Mouse (Mus musculus): ENCODE measurements around the gene Sit1.

The Sit1 gene

GRCm38 (mm10) chr4:43483535-43484091, at the start of gene Sit1:
Gene Sit1 (minus strand): TSS chr4:43483734.
- no peak for DNase-seq

- DNase-seq, result peak in 1 of 2 experiments; percentile 25
Observed at GRCm38 (mm10) chr4:43533270-43533669, 49.7 kb upstream of the Sit1 start.

- peak; percentile 87 to 90 for DNase-seq
Observed at GRCm38 (mm10) chr4:43530581-43530980, 47.0 kb upstream of the Sit1 start.

- DNase-seq, result peak in 1 of 2 experiments; percentile 27
Observed at GRCm38 (mm10) chr4:43530081-43530501, 46.6 kb upstream of the Sit1 start.

- peak in 1 of 2 experiments; percentile 53 for DNase-seq
Observed at GRCm38 (mm10) chr4:43528487-43528886, 45.0 kb upstream of the Sit1 start.

GRCm38 (mm10) chr4:43527880-43528279, 44.3 kb upstream of the Sit1 start:
- peak in 1 of 2 experiments; percentile 53 for DNase-seq

- DNase-seq, result peak; percentile 93 to 95
Observed at GRCm38 (mm10) chr4:43519956-43520355, 36.4 kb upstream of the Sit1 start.

GRCm38 (mm10) chr4:43519551-43519950, 36.0 kb upstream of the Sit1 start:
- no peak for DNase-seq

GRCm38 (mm10) chr4:43515764-43516708, 32.5 kb upstream of the Sit1 start:
- DNase-seq, result no peak

- no peak for DNase-seq
Observed at GRCm38 (mm10) chr4:43513791-43514190, 30.3 kb upstream of the Sit1 start.

GRCm38 (mm10) chr4:43513300-43513699, 29.8 kb upstream of the Sit1 start:
- DNase-seq, result no peak

- DNase-seq, result no peak
Observed at GRCm38 (mm10) chr4:43512653-43513052, 29.1 kb upstream of the Sit1 start.

GRCm38 (mm10) chr4:43511675-43512454, 28.3 kb upstream of the Sit1 start:
- no peak for DNase-seq

- DNase-seq, result no peak
Observed at GRCm38 (mm10) chr4:43509109-43509508, 25.6 kb upstream of the Sit1 start.

GRCm38 (mm10) chr4:43508666-43508997, 25.1 kb upstream of the Sit1 start:
- DNase-seq, result peak; percentile 58 to 76

GRCm38 (mm10) chr4:43507938-43508665, 24.6 kb upstream of the Sit1 start:
- DNase-seq, result peak in 1 of 2 experiments; percentile 53

GRCm38 (mm10) chr4:43506536-43507185, 23.1 kb upstream of the Sit1 start, which contains the start of gene Car9:
Gene Car9 (plus strand): TSS chr4:43506966.
- no peak for DNase-seq

- DNase-seq, result no peak
Observed at GRCm38 (mm10) chr4:43506074-43506473, 22.5 kb upstream of the Sit1 start.

GRCm38 (mm10) chr4:43504269-43504668, 20.7 kb upstream of the Sit1 start:
- DNase-seq, result no peak

- peak in 1 of 2 experiments; percentile 12 for DNase-seq
Observed at GRCm38 (mm10) chr4:43503506-43503905, 20.0 kb upstream of the Sit1 start.

- no peak for DNase-seq
Observed at GRCm38 (mm10) chr4:43503041-43503440, 19.5 kb upstream of the Sit1 start.

Data from kidney, postnatal 4 days (tissue).